Mouse (Mus musculus) bone marrow macrophage, adult 2 months (primary cell): ENCODE data around the gene Gm6096.
A peak's percentile ranks its signal among the peaks of the same experiment; 100 is the strongest.

Experiments used
- CTCF ChIP-seq: IDR thresholded peaks from 2 replicates; pipeline ENCODE4 v1.5.1; 2012; ENCODE audit warnings: low read depth, mild to moderate bottlenecking, low read length, moderate library complexity
- POLR2A ChIP-seq: IDR thresholded peaks from 2 replicates; pipeline ENCODE4 v1.6.1; 2012; ENCODE audit warnings: mild to moderate bottlenecking, low read depth, low read length, borderline replicate concordance

- TF ChIP-seq CTCF (no peak), POLR2A (peak; percentile 7; the same call in 1 of the 2 replicates)
These were observed 20.7 kb upstream of the Gm6096 start, which contains the start of gene Gpi1 for GRCm38 (mm10) chr7:34230116-34230515.
